Mouse (Mus musculus): ENCODE data around the gene Psmg4.

DNA sequence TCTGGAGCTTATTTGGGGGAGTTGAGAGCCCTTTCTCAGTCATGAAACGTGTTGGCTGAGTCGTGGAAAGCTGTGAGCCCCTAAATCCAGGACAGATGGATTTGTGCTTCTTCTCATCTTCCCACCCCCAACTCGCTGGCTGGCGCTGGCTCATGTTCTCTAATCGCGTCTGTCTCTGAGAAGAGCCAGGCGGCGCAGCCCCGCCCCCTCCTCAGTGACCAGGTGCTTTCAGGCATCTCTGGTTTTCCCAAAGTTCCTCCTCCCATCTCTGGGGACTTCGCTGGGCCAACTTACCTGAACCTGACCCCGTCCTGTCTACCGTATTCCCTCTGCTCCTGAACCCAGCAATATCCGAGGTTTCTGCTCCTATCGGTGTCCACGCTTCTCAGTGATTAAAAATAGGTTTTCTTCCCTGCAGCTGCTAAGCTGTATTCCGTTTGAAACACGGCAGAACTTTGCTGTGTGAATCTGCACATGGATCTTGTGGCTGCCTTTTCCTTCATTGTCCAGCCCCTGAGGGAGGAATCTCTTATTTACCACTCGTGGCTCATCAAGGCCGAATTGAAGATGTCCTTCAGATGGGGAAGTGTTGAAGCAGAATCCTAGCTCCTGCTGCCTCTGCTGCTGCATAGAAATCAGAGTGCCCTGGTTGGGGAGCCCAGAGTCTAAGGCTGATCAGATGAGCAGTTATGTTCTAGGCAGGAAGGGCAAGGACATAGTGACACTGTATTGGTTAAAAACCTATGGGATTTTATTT lies 12.3 kb upstream of the Psmg4 start:
- no peak for TF ChIP-seq CTCF (IDR thresholded peaks at IDR 0.05; ENCODE audit: low read depth, low read length)
- TF ChIP-seq POLR2A (IDR thresholded peaks at IDR 0.05; ENCODE audit: borderline replicate concordance, low read depth, low read length): no peak

Measured in bone marrow macrophage, adult 2 months (primary cell).